Mouse (Mus musculus): ENCODE results near the gene Npy5r.

DNA sequence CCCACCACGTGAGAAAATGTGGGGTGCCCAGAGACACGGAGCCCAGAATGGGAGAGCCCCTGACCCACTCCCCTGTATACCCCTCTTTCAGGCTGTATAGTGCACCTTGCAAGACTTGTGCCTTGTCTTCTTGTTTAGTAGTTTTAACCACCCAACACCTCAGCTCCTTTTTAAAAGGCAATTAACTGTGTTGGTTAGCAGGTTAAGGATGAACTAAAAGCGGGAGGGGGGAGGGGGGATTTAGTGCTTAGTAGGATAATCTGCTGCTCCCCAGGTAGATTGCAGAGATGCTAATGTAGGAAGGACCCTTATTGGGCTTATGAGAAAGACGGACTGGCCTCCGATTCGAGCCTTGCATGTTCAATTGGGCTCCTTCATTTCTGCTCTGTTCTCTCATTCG is 10.1 kb upstream of the Npy5r start:
- TF ChIP-seq CTCF (conservative IDR thresholded peaks at IDR 0.05; ENCODE audit: low read length) (no peak), POU5F1 (IDR thresholded peaks at IDR 0.05; ENCODE audit: borderline replicate concordance, low read length) (no peak)

Measured in E14TG2a.4 (cell line).